Mouse (Mus musculus) neural tube, embryonic 12.5 days (tissue): ENCODE results near the gene Krtap7-1. TPM values are rescaled to one million over a fixed set of nuclear protein-coding genes. Genes with fewer than 3 reads are reported as not detected.

Experiments used
- ATAC-seq: fragments of 200-750 bp; cut with Nextera tagmentation; 2 replicates; pipeline ENCODE4 v1.8.0; 2017; ENCODE audit warnings: low read depth, mild to moderate bottlenecking, moderate TSS enrichment, moderate library complexity; ENCODE audit not compliant: low FRiP score
- H3K27ac ChIP-seq: fragments of 300-500 bp; sonication (generic); 2 replicates; pipeline ENCODE4 v1.5.1; 2016
- H3K27me3 ChIP-seq: fragments of 300-500 bp; sonication (generic); replicated peaks from 2 replicates; pipeline ENCODE4 v1.6.1; 2016; ENCODE audit warnings: mild to moderate bottlenecking
- H3K36me3 ChIP-seq: fragments of 300-500 bp; sonication (generic); 2 replicates; pipeline ENCODE4 v1.6.1; 2016; ENCODE audit warnings: mild to moderate bottlenecking
- H3K4me1 ChIP-seq: fragments of 300-500 bp; sonication (generic); 2 replicates; pipeline ENCODE4 v1.6.1; 2016
- H3K4me2 ChIP-seq: fragments of 300-500 bp; sonication (generic); replicated peaks from 2 replicates; pipeline ENCODE4 v1.6.1; 2016; ENCODE audit warnings: mild to moderate bottlenecking
- H3K4me3 ChIP-seq: fragments of 300-500 bp; sonication (generic); 2 replicates; pipeline ENCODE4 v1.5.1; 2016
- H3K9ac ChIP-seq: fragments of 300-500 bp; sonication (generic); 2 replicates; pipeline ENCODE4 v1.6.1; 2016; ENCODE audit warnings: mild to moderate bottlenecking
- H3K9me3 ChIP-seq: fragments of 300-500 bp; sonication (generic); 2 replicates; pipeline ENCODE4 v1.6.1; 2016; ENCODE audit warnings: mild to moderate bottlenecking
- WGBS: fragments of 180-500 bp; shearing (Covaris S2); methylation state at CpG from one replicate; pipeline ENCODE4 v1.1.7; 2016; 5-methylcytosine and 5-hydroxymethylcytosine counted together
- polyA plus RNA-seq: library from polyadenylated mRNA; unstranded; fragments of >200 nt; fragmentation: Nextera tagmentation; extraction: Ambion mirVana; gene quantifications from 2 replicates; pipeline ENCODE4 v1.2.1, GENCODE M21; 2016

The Krtap7-1 gene
- polyA plus RNA-seq, 1 experiment from 2014 or later = not detected

- Histone ChIP-seq H3K9ac (no peak overlapping the region), H3K36me3 (no peaks in the 10 kb centered on the region), H3K27ac (no peak overlapping the region), H3K4me1 (no peaks in the 10 kb centered on the region), H3K9me3 (no peaks in the 10 kb centered on the region), H3K27me3 (no peaks in the 10 kb centered on the region), H3K4me3 (no peak overlapping the region), H3K4me2 (no peak overlapping the region)
- no peak for ATAC-seq
- 83% methylated on average over 5 of the region's 5 CpGs for WGBS
Observed at GRCm38 (mm10) chr16:89501870-89502269, 6.3 kb downstream of the Krtap7-1 start.

- Histone ChIP-seq H3K36me3 (no peaks in the 10 kb centered on the region), H3K4me3 (no peak overlapping the region), H3K9me3 (no peaks in the 10 kb centered on the region), H3K4me1 (no peaks in the 10 kb centered on the region), H3K27ac (no peak overlapping the region), H3K9ac (no peak overlapping the region), H3K27me3 (no peaks in the 10 kb centered on the region), H3K4me2 (no peak overlapping the region)
- ATAC-seq = no peak
- WGBS = 88% methylated on average over 5 of the region's 5 CpGs
Observed at GRCm38 (mm10) chr16:89497002-89497401, 11.1 kb downstream of the Krtap7-1 start.

GRCm38 (mm10) chr16:89495394-89496153 lies 12.5 kb downstream of the Krtap7-1 start:
- H3K4me3 ChIP-seq = no peak overlapping the region
- ATAC-seq = no peak
- no peaks in the 10 kb centered on the region for H3K27me3 ChIP-seq
- H3K4me1 ChIP-seq = no peaks in the 10 kb centered on the region
- 80% methylated on average over 7 of the region's 7 CpGs for WGBS
- H3K9me3 ChIP-seq = no peaks in the 10 kb centered on the region
- no peak overlapping the region for H3K4me2 ChIP-seq
- H3K9ac ChIP-seq = no peak overlapping the region
- no peaks in the 10 kb centered on the region for H3K36me3 ChIP-seq
- H3K27ac ChIP-seq = no peak overlapping the region

- Histone ChIP-seq H3K9me3 (no peaks in the 10 kb centered on the region), H3K36me3 (no peaks in the 10 kb centered on the region), H3K4me1 (no peaks in the 10 kb centered on the region), H3K9ac (no peak within 1 kb of the TSS), H3K27me3 (no peaks in the 10 kb centered on the region), H3K4me3 (no peak within 1 kb of the TSS), H3K27ac (no peak within 1 kb of the TSS), H3K4me2 (no peak within 1 kb of the TSS)
- ATAC-seq = no peak
- 88% methylated on average over 7 of the region's 7 CpGs for WGBS
Observed at GRCm38 (mm10) chr16:89487852-89488251, 20.3 kb downstream of the Krtap7-1 start, which contains the start of gene Krtap8-1. Krtap8-1 (minus strand) TSS chr16:89487952.

GRCm38 (mm10) chr16:89477679-89478314 lies 30.3 kb downstream of the Krtap7-1 start:
- Histone ChIP-seq H3K36me3 (no peaks in the 10 kb centered on the region), H3K4me1 (no peaks in the 10 kb centered on the region), H3K4me3 (no peak overlapping the region), H3K4me2 (no peak overlapping the region), H3K27ac (no peak overlapping the region), H3K9ac (no peak overlapping the region), H3K27me3 (no peaks in the 10 kb centered on the region), H3K9me3 (no peaks in the 10 kb centered on the region)
- peak; percentile 58; the same call in 1 of the 2 replicates for ATAC-seq
- WGBS = 86% methylated on average over 12 of the region's 12 CpGs

- no peak for ATAC-seq
- H3K9ac ChIP-seq = no peak overlapping the region
- H3K36me3 ChIP-seq = no peaks in the 10 kb centered on the region
- WGBS = 84% methylated on average over 5 of the region's 5 CpGs
- H3K9me3 ChIP-seq = no peaks in the 10 kb centered on the region
- no peak overlapping the region for H3K4me3 ChIP-seq
- H3K27me3 ChIP-seq = no peaks in the 10 kb centered on the region
- H3K4me2 ChIP-seq = no peak overlapping the region
- no peak overlapping the region for H3K27ac ChIP-seq
- no peaks in the 10 kb centered on the region for H3K4me1 ChIP-seq
Observed at GRCm38 (mm10) chr16:89461189-89461588, 46.9 kb downstream of the Krtap7-1 start.

Other genes starting within 250 kb of the Krtap7-1 start
- not detected in 2 replicates for gene Krtap21-1, start 104.5 kb downstream of the Krtap7-1 start, polyA plus RNA-seq
- gene Krtap6-2, start 88.2 kb downstream of the Krtap7-1 start, polyA plus RNA-seq = not detected in 2 replicates
- not detected in 2 replicates for gene Krtap8-1, start 20.4 kb downstream of the Krtap7-1 start, polyA plus RNA-seq
- not detected in 2 replicates for gene Krtap11-1, start 62.9 kb upstream of the Krtap7-1 start, polyA plus RNA-seq